Mouse (Mus musculus) liver, adult (tissue): ENCODE measurements around the gene B3galt1.
A peak's percentile ranks its signal among the peaks of the same experiment; 100 is the strongest.

ENCODE experiments used
- GATA4 ChIP-seq: IDR thresholded peaks from 2 replicates; pipeline ENCODE4 v1.6.1; 2014; ENCODE audit warnings: mild to moderate bottlenecking, low read length; ENCODE audit not compliant: insufficient replicate concordance

The B3galt1 gene

GRCm38 (mm10) chr2:67565480-67566331 is at the start of gene B3galt1:
Gene B3galt1, plus strand, starts transcription at chr2:67565871.
- no peak for TF ChIP-seq GATA4

- no peak for TF ChIP-seq GATA4
These were observed 49.3 kb upstream of the B3galt1 start for GRCm38 (mm10) chr2:67516405-67516804.

DNA sequence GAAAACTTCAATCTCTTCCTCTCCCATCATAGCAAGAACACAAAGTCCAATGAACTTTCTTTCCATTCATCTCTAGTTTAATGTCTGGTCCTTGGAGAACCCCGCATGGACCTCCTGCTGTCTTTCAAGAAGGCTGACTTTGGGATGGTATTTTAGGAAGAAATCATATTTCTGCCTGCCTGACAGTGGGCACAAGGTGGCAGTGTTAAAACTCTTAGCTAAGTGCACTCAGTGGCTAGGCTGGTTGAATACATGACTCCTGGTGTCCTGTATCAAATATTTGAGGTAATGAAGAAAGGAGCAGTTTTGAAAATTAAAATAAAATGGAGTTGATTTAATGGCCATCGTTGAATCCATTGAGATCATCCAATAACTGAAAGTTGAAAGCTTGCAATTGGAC is 30.3 kb upstream of the B3galt1 start:
- no peak for TF ChIP-seq GATA4

DNA sequence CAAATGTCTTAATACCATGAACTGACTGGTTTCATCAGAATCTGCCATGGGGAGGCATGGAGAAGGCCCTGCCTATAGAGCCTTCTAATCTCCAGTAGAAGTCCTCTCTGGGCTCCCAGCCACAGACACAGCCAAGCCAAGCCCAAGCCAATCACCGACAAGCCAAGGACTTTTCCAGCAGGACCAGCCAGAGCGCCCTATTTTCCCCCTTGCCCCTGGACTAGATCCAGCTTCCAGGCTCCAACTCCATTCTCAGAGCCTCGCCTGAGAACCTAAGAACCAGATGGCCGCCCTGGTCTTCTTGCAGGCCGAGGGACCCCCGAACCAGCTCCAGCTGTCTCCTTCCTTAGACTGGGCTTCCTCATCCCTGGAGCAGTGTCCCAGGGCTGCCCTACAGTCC is 26.2 kb upstream of the B3galt1 start:
- TF ChIP-seq GATA4, result no peak

DNA sequence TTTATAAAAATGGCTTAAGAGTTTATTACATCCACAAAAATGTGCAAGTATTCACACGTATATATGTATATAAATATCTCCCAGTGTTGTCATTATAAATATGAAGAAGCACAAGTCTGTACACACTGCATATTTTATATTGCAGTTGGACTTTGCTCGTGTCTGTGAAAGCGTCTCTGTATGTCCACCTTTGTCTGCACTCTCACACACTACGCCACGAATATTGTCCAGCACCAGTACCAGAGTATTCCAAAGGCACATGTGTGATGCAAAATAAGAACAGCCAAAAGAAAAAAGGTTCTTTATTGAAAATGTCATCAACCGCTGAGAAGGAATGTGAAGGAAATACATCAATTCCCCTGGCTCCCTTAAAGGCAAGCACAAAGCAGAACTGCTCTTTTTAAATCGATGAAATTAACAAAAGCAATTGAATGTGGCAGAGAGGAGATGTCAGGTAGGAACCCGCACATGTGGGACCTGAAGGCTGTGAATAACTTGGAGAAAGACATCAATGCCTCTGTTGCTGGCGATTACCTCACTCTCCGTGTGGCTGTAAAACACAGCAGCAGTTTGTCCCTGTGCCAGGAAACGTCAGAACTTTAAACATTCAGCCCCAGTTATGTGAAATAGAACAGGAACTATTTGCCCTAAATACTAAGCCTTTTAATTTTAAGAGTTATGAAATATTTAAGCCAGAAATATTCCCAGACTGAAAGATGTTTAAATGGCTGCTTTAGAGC is 23.5 kb upstream of the B3galt1 start:
- no peak for TF ChIP-seq GATA4

- no peak for TF ChIP-seq GATA4
These were observed 21.2 kb upstream of the B3galt1 start for GRCm38 (mm10) chr2:67544426-67544825.

GRCm38 (mm10) chr2:67564851-67565479 is 706 bp upstream of the B3galt1 start:
- no peak for TF ChIP-seq GATA4

GRCm38 (mm10) chr2:67566566-67566965 is 895 bp downstream of the B3galt1 start:
- TF ChIP-seq GATA4, result no peak

GRCm38 (mm10) chr2:67567141-67567680 is 1.5 kb downstream of the B3galt1 start:
- no peak for TF ChIP-seq GATA4

DNA sequence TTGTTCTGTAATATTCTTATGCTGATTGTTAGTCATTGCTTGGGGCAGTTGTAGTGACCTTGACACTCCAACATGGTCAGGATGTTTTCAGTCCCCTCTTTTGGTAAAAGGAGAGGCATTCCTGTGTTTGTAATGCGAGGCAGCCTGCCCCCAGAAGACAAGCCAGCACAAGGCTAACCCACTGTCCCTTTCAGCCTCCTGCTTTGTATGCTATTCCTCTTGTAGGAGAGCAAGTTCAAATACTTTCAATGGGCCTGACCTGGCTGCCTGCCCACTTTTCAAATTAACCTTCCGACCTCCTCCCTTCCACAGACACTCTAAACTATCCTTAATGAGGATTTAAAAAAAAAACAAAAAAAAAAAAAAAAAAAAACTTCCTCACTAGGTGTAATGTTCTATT is 11.0 kb downstream of the B3galt1 start:
- no peak for TF ChIP-seq GATA4

- TF ChIP-seq GATA4, result no peak
These were observed 17.4 kb downstream of the B3galt1 start for GRCm38 (mm10) chr2:67583091-67583490.

DNA sequence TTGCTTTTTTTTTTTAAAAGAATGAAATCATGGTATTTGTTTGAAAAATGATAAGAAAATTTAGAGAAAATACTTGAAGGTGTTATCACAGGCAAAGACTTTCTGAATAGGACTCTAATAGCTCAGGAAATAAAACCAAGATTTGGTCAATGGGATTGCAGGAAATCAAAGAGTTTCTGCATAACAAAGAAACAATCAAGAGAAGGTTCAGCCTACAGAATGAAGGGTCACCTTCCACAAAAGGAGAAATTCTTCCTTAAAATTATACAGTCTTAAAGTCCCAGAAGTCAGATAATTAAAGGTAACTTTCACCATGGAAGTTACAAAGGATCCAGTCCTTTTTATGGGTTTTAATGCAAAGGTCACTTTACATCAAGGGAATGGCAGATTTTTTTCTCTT is 24.7 kb downstream of the B3galt1 start:
- no peak for TF ChIP-seq GATA4

- TF ChIP-seq GATA4, result no peak
These were observed 26.4 kb downstream of the B3galt1 start for GRCm38 (mm10) chr2:67591831-67592629.

DNA sequence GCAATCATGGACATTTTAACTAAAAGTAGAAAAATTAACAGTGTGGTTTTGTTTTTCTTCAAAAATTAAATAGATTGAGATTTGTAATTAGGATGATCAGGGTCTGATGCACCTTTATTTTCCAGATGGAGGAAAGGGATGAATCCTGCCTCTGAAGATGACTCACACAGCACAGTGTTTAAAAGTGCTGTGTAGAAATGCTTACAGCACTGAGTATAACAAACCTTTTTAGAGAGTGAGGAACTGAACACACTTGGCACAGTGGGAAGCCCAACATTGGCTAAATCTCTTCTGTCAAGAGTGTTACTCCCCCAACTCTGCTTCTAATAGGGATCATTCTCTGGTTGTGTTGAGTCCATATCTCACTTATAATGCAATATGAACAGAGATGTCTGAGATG is 57.2 kb downstream of the B3galt1 start:
- TF ChIP-seq GATA4, result no peak

GRCm38 (mm10) chr2:67627667-67628066 is 62.0 kb downstream of the B3galt1 start:
- TF ChIP-seq GATA4, result no peak; the same call in 1 of the 2 replicates

DNA sequence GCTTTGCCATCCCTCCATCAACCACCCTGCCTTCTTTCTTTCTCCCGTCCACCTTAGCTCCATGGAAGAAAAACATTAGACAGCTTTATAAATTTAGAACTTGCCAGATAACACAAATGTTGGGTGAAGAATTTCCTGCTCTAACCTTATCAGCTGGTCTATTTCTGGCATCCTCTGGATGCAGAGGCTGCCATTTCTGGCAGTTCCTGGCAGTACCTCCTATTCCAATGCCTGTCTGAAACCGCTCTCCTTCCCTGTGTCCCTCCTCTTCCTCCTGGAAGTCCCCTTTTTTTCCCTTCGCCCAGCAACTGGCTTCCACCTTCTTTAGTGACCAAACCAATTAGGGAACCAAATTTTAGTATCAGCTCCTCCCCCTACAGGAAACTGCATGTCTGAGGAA is 62.6 kb downstream of the B3galt1 start:
- peak; percentile 45; the same call in 1 of the 2 replicates for TF ChIP-seq GATA4
